Mouse (Mus musculus): ENCODE measurements around the gene Rnf216. TPM values are rescaled to one million over a fixed set of nuclear protein-coding genes. Genes with fewer than 3 reads are reported as not detected.
A peak's percentile ranks its signal among the peaks of the same experiment; 100 is the strongest.

The Rnf216 gene
- total and polyA plus RNA-seq, 3 experiments, result 15.5 to 30.7 (median 18.2) TPM

- peak; percentile 78 for DNase-seq (ENCODE audit: extremely low read depth)
- H3K4me2 ChIP-seq (ENCODE audit: insufficient read depth, low read depth, poor library complexity, severe bottlenecking), result no peak overlapping the region
- no peak overlapping the region for H3K4me3 ChIP-seq (replicated peaks in 1 of 3; ENCODE audit: low read depth in 2 of 3, low read length in 2 of 3, poor library complexity in 1 of 3)
- no peaks in the 10 kb centered on the region for H3K9me3 ChIP-seq (replicated peaks; ENCODE audit: low read length)
- in situ Hi-C loops (cut with MboI; ENCODE audit: low pct_ligation_motif_present, low pct_unique_long_range_greater_than_20kb, low sequenced_read_pairs), result no loop called here
- peak; percentile 94 for TF ChIP-seq RAD21 (IDR thresholded peaks at IDR 0.05; ENCODE audit: low read depth, low read length)
- 0 out of 2 replicates have a peak, but pooled peaks have one; percentile 33 for TF ChIP-seq JUND (conservative IDR thresholded peaks at IDR 0.05; ENCODE audit: low read depth, low read length)
- TF ChIP-seq SMC3 (IDR thresholded peaks at IDR 0.05; ENCODE audit: low read depth, low read length), result peak; percentile 89
- no peak for TF ChIP-seq HCFC1 (IDR thresholded peaks at IDR 0.05; ENCODE audit: low read depth, low read length)
- peak; percentile 56; the same call in 1 of the 2 replicates for TF ChIP-seq ZC3H11A (IDR thresholded peaks at IDR 0.05; ENCODE audit: low read depth, low read length)
- peak; percentile 53 to 93 for TF ChIP-seq CTCF (conservative IDR thresholded peaks at IDR 0.05 in 1 of 2, IDR thresholded peaks at IDR 0.05 in 1 of 2; ENCODE audit: low read depth in 2 of 2, low read length in 2 of 2)
- TF ChIP-seq PAX5 (IDR thresholded peaks at IDR 0.05; ENCODE audit: low read length), result no peak
- no peak for TF ChIP-seq MAX (IDR thresholded peaks at IDR 0.05; ENCODE audit: low read length)
- TF ChIP-seq MYC (IDR thresholded peaks at IDR 0.05; ENCODE audit: low read depth, low read length), result 0 out of 2 replicates have a peak, but pooled peaks have one; percentile 39
- 0 out of 2 replicates have a peak, but pooled peaks have one; percentile 39 for TF ChIP-seq SIN3A (IDR thresholded peaks at IDR 0.05; ENCODE audit: low read length)
- no peak for TF ChIP-seq CHD1 (IDR thresholded peaks at IDR 0.05; ENCODE audit: low read depth, low read length)
- peak; percentile 42; the same call in 1 of the 2 replicates for TF ChIP-seq IRF4 (IDR thresholded peaks at IDR 0.05; ENCODE audit: low read depth, low read length)
- peak; percentile 97 for TF ChIP-seq MAFK (IDR thresholded peaks at IDR 0.05; ENCODE audit: insufficient replicate concordance, low read length)
- peaks cover 1 to 44% of the 10 kb centered on the region in 2 experiments; a peak in 3 of 4 replicates for H3K4me1 ChIP-seq (ENCODE audit: control insufficient read depth in 1 of 2, insufficient read depth in 2 of 2)
- H3K27me3 ChIP-seq (replicated peaks), result no peaks in the 10 kb centered on the region
- no peak overlapping the region for H3K9ac ChIP-seq (ENCODE audit: insufficient read depth, low read depth)
- H3K79me2 ChIP-seq (replicated peaks; ENCODE audit: control insufficient read depth, extremely low read depth, insufficient read depth, poor library complexity, severe bottlenecking), result 0 out of 2 replicates have a peak, but pooled peaks cover 2% of the 10 kb centered on the region
- peaks cover 63 to 73% of the 10 kb centered on the region in 2 experiments for H3K36me3 ChIP-seq (replicated peaks in 1 of 2; ENCODE audit: control insufficient read depth in 1 of 2, insufficient read depth in 1 of 2, low read length in 1 of 2)
- H3K27ac ChIP-seq (ENCODE audit: insufficient read depth, low read depth), result no peak overlapping the region
- dilution Hi-C loops (cut with MboI; ENCODE audit: extremely low pct_ligation_motif_present, extremely low pct_unique_long_range_greater_than_20kb, low sequenced_read_pairs), result no loop called here
Measured at GRCm38 (mm10) chr5:143066551-143066958, 46.2 kb downstream of the Rnf216 start.

GRCm38 (mm10) chr5:143066096-143066495 lies 46.7 kb downstream of the Rnf216 start:
- dilution Hi-C loops (cut with MboI; ENCODE audit: extremely low pct_ligation_motif_present, extremely low pct_unique_long_range_greater_than_20kb, low sequenced_read_pairs) (no loop called here), in situ Hi-C loops (cut with MboI; ENCODE audit: low pct_ligation_motif_present, low pct_unique_long_range_greater_than_20kb, low sequenced_read_pairs) (no loop called here)
- no peak overlapping the region for H3K9ac ChIP-seq (ENCODE audit: insufficient read depth, low read depth)
- H3K79me2 ChIP-seq (replicated peaks; ENCODE audit: control insufficient read depth, extremely low read depth, insufficient read depth, poor library complexity, severe bottlenecking), result 0 out of 2 replicates have a peak, but pooled peaks cover 2% of the 10 kb centered on the region
- H3K4me2 ChIP-seq (ENCODE audit: insufficient read depth, low read depth, poor library complexity, severe bottlenecking), result no peak overlapping the region
- no peaks in the 10 kb centered on the region for H3K27me3 ChIP-seq (replicated peaks)
- H3K4me1 ChIP-seq (ENCODE audit: control insufficient read depth in 1 of 2, insufficient read depth in 2 of 2), result peaks cover 5 to 49% of the 10 kb centered on the region in 2 experiments; a peak in 3 of 4 replicates
- TF ChIP-seq USF2 (conservative IDR thresholded peaks at IDR 0.05; ENCODE audit: low read depth, low read length), result no peak
- no peak for TF ChIP-seq GABPA (IDR thresholded peaks at IDR 0.05; ENCODE audit: insufficient replicate concordance, low read depth, low read length)
- no peak for TF ChIP-seq POLR2AphosphoS2 (IDR thresholded peaks at IDR 0.05; ENCODE audit: low read depth, low read length)
- no peak for TF ChIP-seq MAX (IDR thresholded peaks at IDR 0.05; ENCODE audit: low read length)
- TF ChIP-seq TBP (conservative IDR thresholded peaks at IDR 0.05; ENCODE audit: low read depth, low read length), result no peak
- TF ChIP-seq ZNF384 (IDR thresholded peaks at IDR 0.05; ENCODE audit: low read depth, low read length), result no peak
- TF ChIP-seq ZMIZ1 (IDR thresholded peaks at IDR 0.05; ENCODE audit: low read depth, low read length), result no peak
- TF ChIP-seq SMC3 (IDR thresholded peaks at IDR 0.05; ENCODE audit: low read depth, low read length), result no peak
- TF ChIP-seq MAFK (IDR thresholded peaks at IDR 0.05; ENCODE audit: insufficient replicate concordance, low read length), result no peak
- TF ChIP-seq PAX5 (IDR thresholded peaks at IDR 0.05; ENCODE audit: low read length), result no peak
- no peak for TF ChIP-seq USF1 (IDR thresholded peaks at IDR 0.05; ENCODE audit: low read depth, low read length)
- TF ChIP-seq TCF12 (IDR thresholded peaks at IDR 0.05; ENCODE audit: low read depth, low read length), result no peak
- TF ChIP-seq MEF2A (IDR thresholded peaks at IDR 0.05; ENCODE audit: borderline replicate concordance, low read depth, low read length), result no peak
- no peak for TF ChIP-seq BHLHE40 (IDR thresholded peaks at IDR 0.05; ENCODE audit: low read depth, low read length)
- no peak for TF ChIP-seq ZKSCAN1 (IDR thresholded peaks at IDR 0.05; ENCODE audit: borderline replicate concordance, low read depth, low read length)
- TF ChIP-seq ETS1 (conservative IDR thresholded peaks at IDR 0.05; ENCODE audit: low read depth, low read length), result no peak
- no peak for TF ChIP-seq JUND (conservative IDR thresholded peaks at IDR 0.05; ENCODE audit: low read depth, low read length)
- TF ChIP-seq NELFE (IDR thresholded peaks at IDR 0.05; ENCODE audit: low read depth, low read length), result no peak
- peaks cover 66 to 77% of the 10 kb centered on the region in 2 experiments for H3K36me3 ChIP-seq (replicated peaks in 1 of 2; ENCODE audit: control insufficient read depth in 1 of 2, insufficient read depth in 1 of 2, low read length in 1 of 2)
- no peaks in the 10 kb centered on the region for H3K9me3 ChIP-seq (replicated peaks; ENCODE audit: low read length)
- H3K4me3 ChIP-seq (replicated peaks in 1 of 3; ENCODE audit: low read depth in 2 of 3, low read length in 2 of 3, poor library complexity in 1 of 3), result no peak overlapping the region
- no peak for DNase-seq (ENCODE audit: extremely low read depth)
- H3K27ac ChIP-seq (ENCODE audit: insufficient read depth, low read depth), result no peak overlapping the region

Measured in CH12.LX (cell line).